Mouse (Mus musculus): ENCODE results near the gene Chst11.

DNA sequence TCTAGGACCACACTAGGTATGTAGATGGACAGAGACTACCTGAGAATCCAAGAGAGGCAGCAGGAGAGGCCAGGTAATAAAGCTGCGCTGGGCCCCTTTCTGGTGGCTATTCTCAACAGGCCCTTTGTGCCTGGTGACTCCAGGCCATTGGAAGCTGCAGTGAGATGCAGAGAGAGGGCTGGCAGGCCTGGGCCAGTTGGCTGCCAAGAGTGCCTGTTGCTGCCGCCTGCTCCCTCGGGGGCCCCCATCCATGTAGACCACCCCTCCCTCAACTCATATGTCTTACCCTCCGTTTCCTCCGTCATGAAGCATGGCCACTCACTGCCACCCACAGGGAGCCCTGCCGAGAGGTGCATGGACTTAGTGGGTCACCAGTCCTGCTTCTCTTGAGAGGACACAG is 182.2 kb downstream of the Chst11 start:
- TF ChIP-seq CTCF (IDR thresholded peaks at IDR 0.05; ENCODE audit: borderline replicate concordance, insufficient read depth, low read depth, low read length): no peak
- TF ChIP-seq POLR2A (IDR thresholded peaks at IDR 0.05; ENCODE audit: borderline replicate concordance, insufficient read depth, low read length): no peak
